Mouse (Mus musculus): ENCODE data around the gene Zfp326. TPM values are rescaled to one million over a fixed set of nuclear protein-coding genes. Genes with fewer than 3 reads are reported as not detected.
A peak's percentile ranks its signal among the peaks of the same experiment; 100 is the strongest.

Gene Zfp326
- polyA plus RNA-seq, 1 experiment from 2014 or later = 55.5 TPM

DNA sequence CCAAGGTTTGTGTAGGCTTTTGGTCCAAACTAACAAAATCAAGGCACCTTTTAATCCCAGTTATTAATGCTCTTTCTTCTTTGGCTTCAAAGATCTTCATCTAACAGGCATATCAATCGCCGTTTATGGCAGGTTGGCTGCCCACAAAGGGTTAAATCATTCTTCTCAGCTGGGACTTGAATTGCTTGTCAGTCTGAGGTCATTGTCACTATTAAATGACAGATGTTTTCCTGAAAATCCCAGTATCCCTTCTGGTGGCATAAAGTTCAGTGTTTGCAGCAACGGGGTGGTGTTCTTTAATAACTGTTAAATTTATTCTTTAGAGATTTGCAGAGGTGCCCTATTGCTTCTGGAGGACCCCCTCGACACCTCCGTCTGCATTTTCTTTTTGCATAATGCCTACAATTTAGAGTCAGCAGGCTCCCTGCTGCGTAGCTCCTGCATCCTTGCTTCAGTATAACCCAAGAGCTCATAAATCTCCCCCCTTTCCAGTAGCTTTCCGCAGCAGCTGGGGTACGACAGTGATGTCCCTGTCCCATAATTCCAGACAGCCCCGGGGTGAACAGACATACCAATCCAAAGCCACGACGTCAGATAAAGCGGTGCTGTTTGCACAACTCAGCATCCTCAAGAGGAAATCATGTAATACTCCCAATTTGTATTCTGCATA is 46.6 kb downstream of the Zfp326 start:
- H3K36me3 ChIP-seq = peaks cover 21% of the 10 kb centered on the region
- peak; percentile 91 for ATAC-seq (ENCODE audit: low FRiP score, low read depth)
- no peak overlapping the region for H3K9ac ChIP-seq
- no peak overlapping the region; the same call in 1 of the 2 replicates for H3K4me2 ChIP-seq (replicated peaks)
- H3K4me1 ChIP-seq = peaks cover 13% of the 10 kb centered on the region
- H3K4me3 ChIP-seq = no peak overlapping the region
- H3K9me3 ChIP-seq = no peaks in the 10 kb centered on the region
- no peak overlapping the region for H3K27ac ChIP-seq
- H3K27me3 ChIP-seq (replicated peaks) = no peaks in the 10 kb centered on the region
- WGBS = 24% methylated on average over 12 of the region's 12 CpGs

DNA sequence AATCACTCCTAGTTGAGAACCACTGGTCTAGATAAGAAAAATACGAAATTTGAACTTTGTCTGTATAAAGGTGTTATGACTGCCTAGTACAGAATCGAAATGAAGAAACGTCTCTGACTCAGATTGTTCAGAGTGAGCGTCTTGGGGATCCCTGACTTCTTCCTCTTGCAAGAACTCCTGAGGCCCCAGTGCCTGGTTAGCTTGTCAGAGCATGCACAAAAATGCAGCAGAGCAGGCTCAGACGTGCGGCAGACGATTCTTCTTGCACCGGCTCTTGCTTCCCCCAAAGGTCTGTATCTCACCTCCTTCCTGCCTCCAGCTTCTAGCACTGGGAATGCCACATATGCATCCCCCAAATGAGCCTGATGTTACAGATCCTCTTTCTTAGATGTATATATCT is 48.0 kb downstream of the Zfp326 start:
- Histone ChIP-seq H3K4me1 (peaks cover 13% of the 10 kb centered on the region), H3K36me3 (peaks cover 11% of the 10 kb centered on the region), H3K9ac (no peak overlapping the region), H3K4me2 (replicated peaks) (no peak overlapping the region), H3K9me3 (no peaks in the 10 kb centered on the region), H3K27ac (no peak overlapping the region), H3K27me3 (replicated peaks) (no peaks in the 10 kb centered on the region), H3K4me3 (no peak overlapping the region)
- WGBS = 88% methylated on average over 8 of the region's 8 CpGs
- no peak for ATAC-seq (ENCODE audit: low FRiP score, low read depth)

- H3K9ac ChIP-seq = no peak overlapping the region
- ATAC-seq (ENCODE audit: low FRiP score, low read depth) = no peak
- no peaks in the 10 kb centered on the region for H3K27me3 ChIP-seq (replicated peaks)
- peaks cover 7% of the 10 kb centered on the region for H3K36me3 ChIP-seq
- peaks cover 13% of the 10 kb centered on the region for H3K4me1 ChIP-seq
- H3K9me3 ChIP-seq = no peaks in the 10 kb centered on the region
- no peak overlapping the region for H3K4me3 ChIP-seq
- WGBS = 75% methylated on average over 14 of the region's 14 CpGs
- H3K27ac ChIP-seq = no peak overlapping the region
- no peak overlapping the region for H3K4me2 ChIP-seq (replicated peaks)
These were observed 49.3 kb downstream of the Zfp326 start for GRCm38 (mm10) chr5:105925568-105926255.

GRCm38 (mm10) chr5:105930282-105930681 is 53.9 kb downstream of the Zfp326 start:
- Histone ChIP-seq H3K27me3 (replicated peaks) (no peaks in the 10 kb centered on the region), H3K4me1 (no peaks in the 10 kb centered on the region), H3K4me2 (replicated peaks) (no peak overlapping the region), H3K9me3 (peaks cover 12% of the 10 kb centered on the region), H3K9ac (no peak overlapping the region), H3K27ac (no peak overlapping the region), H3K36me3 (peaks cover 8% of the 10 kb centered on the region), H3K4me3 (no peak overlapping the region)
- WGBS = 35% methylated on average over 3 of the region's 3 CpGs
- no peak for ATAC-seq (ENCODE audit: low FRiP score, low read depth)

GRCm38 (mm10) chr5:105932392-105932791 is 56.0 kb downstream of the Zfp326 start:
- 96% methylated on average over 1 of the region's 1 CpGs for whole genome bisulfite sequencing

GRCm38 (mm10) chr5:105941951-105942350 is 65.6 kb downstream of the Zfp326 start:
- WGBS = 87% methylated on average over 2 of the region's 2 CpGs
- Histone ChIP-seq H3K4me3 (no peak overlapping the region), H3K27ac (no peak overlapping the region), H3K36me3 (no peaks in the 10 kb centered on the region), H3K4me2 (replicated peaks) (no peak overlapping the region), H3K9ac (no peak overlapping the region), H3K27me3 (replicated peaks) (no peaks in the 10 kb centered on the region), H3K9me3 (no peaks in the 10 kb centered on the region), H3K4me1 (no peaks in the 10 kb centered on the region)
- ATAC-seq (ENCODE audit: low FRiP score, low read depth) = no peak

More at GRCm38 (mm10) chr5:105932392-105932791, 56.0 kb downstream of the Zfp326 start:
- Histone ChIP-seq H3K27ac (no peak overlapping the region), H3K9me3 (peaks cover 12% of the 10 kb centered on the region), H3K4me2 (replicated peaks) (no peak overlapping the region), H3K36me3 (peaks cover 8% of the 10 kb centered on the region), H3K27me3 (replicated peaks) (no peaks in the 10 kb centered on the region), H3K9ac (no peak overlapping the region), H3K4me1 (no peaks in the 10 kb centered on the region), H3K4me3 (no peak overlapping the region)
- 0 out of 2 replicates have a peak, but pooled peaks have one; percentile 25 for ATAC-seq (ENCODE audit: low FRiP score, low read depth)

Other genes with a start within 250 kb of the Zfp326 start
- gene Lrrc8d, start 176.6 kb upstream of the Zfp326 start, polyA plus RNA-seq (2016; fragmentation: Nextera tagmentation; extraction: Ambion mirVana) = 37.1 and 39.3 TPM in 2 replicates